Mouse (Mus musculus) ovary, postnatal 14 days (tissue): ENCODE results near the gene Mx1.

Source experiments
- DNase-seq: peaks from one replicate; pipeline ENCODE4 v3.0.0; 2022; ENCODE audit warnings: low spot score

Mx1 gene

DNA sequence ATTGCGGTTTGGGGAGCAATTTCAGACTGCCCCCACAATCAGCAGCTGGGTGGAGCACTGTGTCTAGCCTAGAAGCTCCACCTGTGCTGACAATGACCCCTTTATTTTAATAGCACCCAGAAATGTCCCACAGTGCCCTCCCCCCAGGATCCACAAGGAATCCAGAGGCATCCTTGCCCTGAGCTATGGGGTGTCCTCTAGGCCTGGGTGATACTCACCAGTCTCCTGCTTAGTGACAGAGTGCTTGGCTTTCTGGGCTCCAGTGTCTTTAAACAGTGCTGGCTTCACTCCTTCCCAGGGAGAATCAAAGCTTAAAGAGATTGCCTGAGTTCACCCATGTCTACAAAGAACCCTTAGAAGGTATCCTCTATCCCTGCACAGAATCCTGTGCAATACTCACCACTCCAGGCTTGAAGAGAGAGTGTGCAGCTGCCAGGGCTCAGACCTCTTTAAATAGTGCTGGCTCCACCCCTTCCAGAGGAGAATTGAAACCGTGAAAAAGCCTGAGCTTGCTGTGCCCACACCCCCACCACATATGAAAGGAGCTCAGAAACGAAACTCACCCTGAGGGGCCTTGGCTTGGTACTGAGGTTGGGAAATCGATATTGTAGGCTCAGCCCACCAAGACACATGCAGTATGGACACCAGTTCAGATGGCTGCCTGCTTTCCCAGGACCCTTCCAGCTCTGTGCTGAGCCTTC lies at the start of gene Mx1:
TSS of gene Mx1 (minus strand) at position 427 of the 701 bp plus-strand sequence.
- DNase-seq, result no peak

DNA sequence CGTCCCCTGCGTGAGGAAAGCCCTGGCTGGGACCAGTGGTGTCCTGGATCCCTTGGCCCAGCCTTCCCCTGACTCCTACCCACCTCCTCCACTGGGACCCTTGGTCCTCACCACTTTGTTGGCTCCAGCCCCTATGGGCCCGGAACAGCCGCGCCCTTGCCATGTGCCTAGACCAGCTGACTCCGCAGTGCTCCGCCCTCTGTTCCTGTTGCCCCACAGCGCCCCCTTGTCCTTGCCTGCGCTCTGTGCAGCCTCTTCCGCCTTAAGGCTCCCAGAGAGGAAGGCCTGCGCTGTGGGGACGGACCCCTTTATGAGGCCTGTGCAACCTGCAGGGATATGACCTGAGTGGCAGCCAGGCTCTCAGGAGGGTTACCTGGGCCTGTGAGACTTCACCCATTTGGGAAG lies 49.6 kb upstream of the Mx1 start:
- DNase-seq, result no peak

DNA sequence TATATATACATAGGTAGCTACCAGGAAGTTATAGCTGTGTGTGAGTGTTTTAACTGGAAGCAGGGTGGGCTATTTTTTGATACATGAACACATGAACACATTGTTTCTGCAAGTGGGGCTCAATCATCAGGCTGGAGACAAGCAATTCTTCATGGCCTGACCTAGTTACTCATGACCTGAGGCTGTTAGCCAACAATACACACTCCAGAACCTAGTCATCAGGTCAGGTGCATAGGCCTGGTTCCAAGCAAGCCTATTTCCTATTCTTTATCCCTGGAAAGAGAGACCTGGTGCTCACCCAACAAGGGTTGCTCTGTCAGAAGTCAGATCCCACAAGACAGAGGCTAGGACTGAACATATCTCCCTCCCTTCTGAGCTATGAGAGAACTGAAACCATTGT lies 48.8 kb upstream of the Mx1 start:
- no peak for DNase-seq

- no peak for DNase-seq
Measured at GRCm38 (mm10) chr16:97510849-97511248, 48.1 kb upstream of the Mx1 start.

- DNase-seq, result no peak
Measured at GRCm38 (mm10) chr16:97507783-97508182, 45.1 kb upstream of the Mx1 start.

- no peak for DNase-seq
Measured at GRCm38 (mm10) chr16:97504793-97505192, 42.1 kb upstream of the Mx1 start.

GRCm38 (mm10) chr16:97503849-97504248 lies 41.1 kb upstream of the Mx1 start:
- no peak for DNase-seq

DNA sequence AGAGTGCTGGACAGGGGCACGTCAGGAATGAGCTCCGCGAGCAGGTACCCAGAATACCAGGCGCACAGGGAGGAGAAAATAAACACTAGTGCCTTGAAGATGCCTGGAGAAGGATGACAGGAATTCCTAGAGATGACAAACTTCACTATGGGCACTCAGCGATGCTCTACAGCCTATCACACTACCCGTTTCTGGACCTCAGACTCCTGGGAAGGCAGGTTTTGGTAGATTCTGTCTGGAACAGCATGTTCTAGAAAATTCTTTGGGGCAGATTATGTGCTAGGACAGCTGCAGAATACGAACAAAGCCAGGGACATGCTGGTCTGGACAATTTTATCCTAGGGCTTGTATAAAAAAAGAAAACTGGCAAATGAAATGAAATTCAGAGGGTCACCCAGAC lies 38.2 kb upstream of the Mx1 start:
- DNase-seq, result no peak

- DNase-seq, result no peak
Measured at GRCm38 (mm10) chr16:97499450-97499849, 36.7 kb upstream of the Mx1 start.

DNA sequence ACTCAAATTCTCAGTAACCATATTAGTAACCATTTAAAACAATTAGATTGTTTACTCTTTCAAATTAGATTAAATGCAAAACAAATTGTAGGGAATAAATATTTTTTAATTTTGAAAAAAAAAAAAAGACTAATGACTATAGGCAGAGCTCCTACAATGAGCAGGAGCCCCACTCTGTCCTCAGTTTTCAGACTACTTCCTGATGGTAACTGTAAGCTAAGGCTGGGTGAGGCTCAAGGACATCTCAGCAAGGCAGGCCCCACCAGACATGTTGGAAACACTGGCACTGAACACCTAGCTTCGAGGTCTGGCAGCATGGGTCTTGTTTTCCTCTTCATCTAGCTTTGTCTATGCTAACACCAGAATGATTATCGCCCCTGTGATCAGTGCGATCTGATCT lies 35.4 kb upstream of the Mx1 start:
- no peak for DNase-seq

- DNase-seq, result no peak
Measured at GRCm38 (mm10) chr16:97497682-97498081, 35.0 kb upstream of the Mx1 start.

DNA sequence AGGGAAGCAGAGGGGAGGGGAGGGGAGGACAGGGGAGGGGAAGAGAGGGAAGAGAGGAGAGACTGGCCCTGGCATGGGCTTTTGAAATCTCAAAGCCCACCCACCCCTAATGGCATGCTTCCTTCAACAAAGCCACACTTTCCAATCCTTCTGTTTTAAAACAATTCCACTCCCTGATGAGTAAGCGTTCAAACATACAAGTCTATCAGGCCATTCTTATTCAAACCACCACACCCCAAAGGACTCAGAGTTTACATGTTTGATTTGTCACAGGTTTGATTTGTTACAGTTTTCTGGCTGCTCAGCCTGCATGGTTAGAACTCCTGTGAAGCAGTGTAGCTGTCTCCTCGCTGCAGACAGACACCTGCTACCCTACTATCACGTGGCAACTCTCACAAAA lies 33.3 kb upstream of the Mx1 start:
- DNase-seq, result no peak

DNA sequence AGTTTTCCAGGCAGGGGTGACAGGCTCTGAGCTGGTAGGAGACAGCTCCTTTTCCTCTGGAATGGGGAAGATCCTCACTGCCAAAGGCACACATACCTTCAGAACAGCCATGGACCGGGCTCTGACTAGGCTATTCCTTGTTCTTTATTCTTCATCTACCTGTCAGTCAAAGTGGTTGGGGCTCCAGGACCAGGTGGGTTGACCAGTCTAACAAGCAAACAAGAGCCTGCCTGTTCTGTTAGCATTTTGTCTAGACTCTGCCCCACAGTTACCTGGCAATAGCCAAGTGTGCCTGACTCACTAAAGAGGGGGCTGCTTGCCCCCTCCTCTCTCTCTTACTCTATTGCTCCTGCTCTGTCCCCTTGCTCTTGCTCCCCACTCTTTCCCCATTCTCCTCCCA lies 29.7 kb upstream of the Mx1 start:
- DNase-seq, result no peak

DNA sequence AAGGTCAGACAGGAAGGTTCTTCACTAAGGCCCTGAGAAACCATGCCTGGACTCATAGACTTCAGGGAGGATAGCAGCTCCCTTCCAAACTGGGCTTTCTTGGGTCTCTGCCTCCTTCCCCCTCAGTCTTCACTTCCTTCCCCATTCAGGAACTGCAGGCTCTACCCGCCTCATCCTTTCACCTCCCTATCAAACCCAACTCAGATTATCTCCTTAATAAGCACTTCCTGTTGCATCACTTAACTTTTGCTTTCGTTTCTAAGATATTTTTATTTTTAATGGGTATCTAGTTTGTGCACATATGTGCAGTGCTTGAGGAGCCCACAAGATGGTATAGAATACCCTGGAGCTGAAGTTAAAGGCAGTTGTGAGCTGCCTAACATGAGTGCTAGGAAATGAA lies 15.9 kb upstream of the Mx1 start:
- DNase-seq, result no peak

GRCm38 (mm10) chr16:97476524-97476923 lies 13.8 kb upstream of the Mx1 start:
- DNase-seq, result no peak

- DNase-seq, result no peak
Measured at GRCm38 (mm10) chr16:97475581-97475980, 12.9 kb upstream of the Mx1 start.

DNA sequence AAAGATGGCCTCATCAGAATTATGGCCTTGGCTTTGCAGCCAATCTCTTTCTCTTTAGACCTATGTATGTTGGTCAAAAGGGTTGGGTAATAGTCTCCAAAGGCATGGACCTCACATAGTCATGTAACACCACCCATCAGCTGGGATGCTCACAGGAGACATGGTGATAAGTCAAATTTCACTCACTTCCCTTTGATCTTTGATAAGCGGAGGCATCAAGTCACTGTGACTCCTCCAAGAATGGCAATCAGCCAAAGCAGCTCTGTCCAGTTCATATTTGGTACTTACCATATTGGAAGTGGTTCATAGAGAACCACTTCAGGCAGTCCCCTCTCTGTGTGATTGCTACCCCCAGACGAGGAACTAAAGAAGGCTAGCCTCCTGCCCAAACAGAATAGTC lies 12.0 kb upstream of the Mx1 start:
- no peak for DNase-seq

DNA sequence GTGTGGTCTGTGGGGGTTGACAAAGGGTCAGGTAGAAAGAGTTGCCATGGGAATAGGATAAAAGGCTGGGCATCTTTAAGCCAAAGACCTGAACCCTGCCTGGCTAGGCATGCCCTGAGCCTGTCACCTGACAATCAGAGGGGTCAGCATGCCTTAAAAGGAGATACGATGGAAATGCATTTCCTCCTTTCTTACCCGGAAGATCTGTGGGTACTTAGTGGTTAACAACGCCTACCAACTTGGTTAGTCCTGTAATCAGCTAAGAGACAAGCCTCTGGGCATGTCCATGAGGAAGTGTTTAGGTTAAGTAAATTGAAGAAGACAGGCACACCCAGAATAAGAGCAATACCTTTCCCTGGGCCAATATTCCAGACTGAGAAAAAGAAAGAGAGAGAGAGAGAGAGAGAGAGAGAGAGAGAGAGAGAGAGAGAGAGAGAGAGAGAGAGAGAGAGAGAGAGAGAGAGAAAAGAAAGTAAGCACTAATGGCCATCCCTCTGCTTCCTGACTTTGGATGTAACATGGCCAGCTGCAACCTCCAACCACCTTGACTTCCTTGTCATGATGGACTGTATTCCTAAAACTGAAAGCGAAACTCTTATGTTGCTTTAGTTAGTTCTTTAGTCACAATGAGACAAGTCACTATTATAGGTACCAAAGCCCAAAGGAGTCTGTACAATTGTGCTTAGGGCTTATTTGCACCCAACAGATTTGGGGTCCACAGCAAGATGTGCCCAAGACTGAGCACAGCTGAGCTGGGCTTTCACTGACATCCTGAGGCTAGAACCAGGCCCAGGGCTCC lies 5.5 kb upstream of the Mx1 start:
- no peak for DNase-seq

DNA sequence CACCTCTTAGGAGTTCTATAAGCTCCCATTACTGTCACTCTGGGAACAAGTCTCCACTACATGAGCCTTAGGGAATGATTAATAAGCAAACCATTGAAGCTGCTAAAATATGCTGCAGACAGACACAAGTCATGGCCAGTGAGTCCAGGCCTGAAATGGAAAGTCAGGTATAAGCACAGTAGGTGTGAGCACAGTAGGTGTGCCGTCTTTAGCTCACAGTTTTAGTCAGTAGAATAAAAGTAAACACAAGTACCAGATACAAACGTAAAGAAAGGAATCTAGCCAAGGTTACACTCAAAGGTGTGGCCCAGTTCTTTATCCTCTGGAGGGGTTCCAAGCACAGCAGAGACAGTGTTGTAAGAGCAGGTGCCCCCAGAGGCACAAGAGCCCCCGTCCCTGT lies 4.8 kb upstream of the Mx1 start:
- no peak for DNase-seq

DNA sequence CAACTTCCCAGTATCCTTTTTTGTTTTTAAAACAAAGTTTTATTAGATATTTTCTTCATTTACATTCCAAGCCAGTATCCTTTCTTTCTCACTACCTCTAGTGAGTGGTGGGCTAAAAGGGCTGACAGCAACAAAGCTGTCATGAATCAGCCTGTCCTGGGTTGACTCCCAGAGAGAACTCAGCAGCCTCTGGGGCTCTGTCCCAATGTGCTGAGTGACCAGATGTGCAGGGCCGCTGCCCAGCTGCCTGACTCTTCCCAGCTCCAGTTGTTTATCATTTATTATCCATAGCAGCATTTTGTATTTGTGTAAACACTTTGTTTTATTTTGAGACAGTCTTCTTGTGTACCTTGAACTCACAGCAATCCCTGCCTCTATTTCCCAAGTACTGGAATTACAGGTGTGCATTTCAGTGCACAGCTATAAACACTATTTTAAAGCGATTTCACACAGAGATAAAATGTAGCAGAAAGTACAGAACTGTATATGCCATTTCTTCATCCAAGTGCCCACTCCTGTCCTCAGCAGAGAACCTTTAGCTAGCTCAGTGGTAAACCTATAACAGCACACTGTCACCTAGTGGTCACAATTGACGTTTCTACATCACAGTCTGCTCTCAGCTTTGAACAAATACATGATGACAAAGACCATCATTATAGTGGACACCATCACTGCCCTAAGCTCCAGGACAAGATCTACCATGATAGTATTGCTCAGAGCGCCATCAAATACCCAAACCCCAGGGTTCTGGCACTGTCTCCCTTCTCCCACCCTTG lies 3.7 kb upstream of the Mx1 start:
- DNase-seq, result no peak

DNA sequence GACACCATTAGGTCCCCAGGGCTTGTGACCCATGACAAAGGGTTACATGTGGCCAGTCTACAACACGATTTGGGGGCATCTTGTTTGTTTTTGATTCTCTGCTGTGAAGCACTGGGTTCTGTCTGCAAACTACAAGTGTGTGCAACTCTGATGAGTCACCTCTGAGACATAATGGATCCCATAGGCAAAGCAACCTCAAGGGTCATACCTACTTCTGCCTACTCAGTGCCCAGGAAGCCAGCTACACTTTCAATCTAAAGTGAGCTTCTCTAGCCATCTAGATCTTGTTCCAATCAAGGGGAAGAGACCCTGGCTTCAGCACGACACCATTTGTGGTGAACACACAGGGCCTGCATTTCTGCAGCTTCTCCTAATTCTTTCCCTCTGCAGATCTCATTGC lies 1.4 kb downstream of the Mx1 start:
- DNase-seq, result no peak

GRCm38 (mm10) chr16:97459831-97460230 lies 2.9 kb downstream of the Mx1 start:
- DNase-seq, result no peak

GRCm38 (mm10) chr16:97447386-97447785 lies 15.3 kb downstream of the Mx1 start:
- no peak for DNase-seq
